Mouse (Mus musculus): Measurements from ENCODE around the gene Mical2.

The Mical2 gene

GRCm38 (mm10) chr7:112427357-112428157, 201.9 kb downstream of the Mical2 start, which contains the start of gene Parva:
Gene Parva, plus strand, starts transcription at chr7:112427505.
- in situ Hi-C loops (cut with MboI; ENCODE audit: unreplicated experiment in 2 of 2) = no loop called here

GRCm38 (mm10) chr7:112428158-112428535, 202.5 kb downstream of the Mical2 start:
- in situ Hi-C loops (cut with MboI; ENCODE audit: unreplicated experiment in 2 of 2) = no loop called here

DNA sequence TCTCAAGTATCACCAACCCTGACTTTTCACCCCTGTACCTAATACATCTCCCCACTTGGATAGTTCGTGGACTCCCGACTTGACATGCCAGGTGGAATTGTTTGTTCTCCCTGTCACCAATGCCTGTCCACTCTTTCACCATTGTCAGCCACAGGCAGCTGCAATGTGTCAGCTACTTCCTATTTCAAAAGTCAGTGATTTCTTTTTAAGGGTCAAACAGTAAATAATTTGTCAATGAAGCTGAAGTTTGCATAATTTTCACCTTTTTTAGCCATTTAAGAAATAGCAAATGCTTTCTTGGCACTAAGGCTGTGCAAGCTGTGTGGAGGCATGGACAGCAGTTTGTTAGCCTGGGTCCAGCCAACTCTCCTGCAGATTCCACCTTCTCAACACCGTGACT, 214.2 kb downstream of the Mical2 start:
- in situ Hi-C loops (cut with MboI; ENCODE audit: unreplicated experiment in 2 of 2) = no loop called here

- in situ Hi-C loops (cut with MboI; ENCODE audit: unreplicated experiment in 2 of 2) = no loop called here
These were observed 218.7 kb downstream of the Mical2 start for GRCm38 (mm10) chr7:112444152-112444984.

DNA sequence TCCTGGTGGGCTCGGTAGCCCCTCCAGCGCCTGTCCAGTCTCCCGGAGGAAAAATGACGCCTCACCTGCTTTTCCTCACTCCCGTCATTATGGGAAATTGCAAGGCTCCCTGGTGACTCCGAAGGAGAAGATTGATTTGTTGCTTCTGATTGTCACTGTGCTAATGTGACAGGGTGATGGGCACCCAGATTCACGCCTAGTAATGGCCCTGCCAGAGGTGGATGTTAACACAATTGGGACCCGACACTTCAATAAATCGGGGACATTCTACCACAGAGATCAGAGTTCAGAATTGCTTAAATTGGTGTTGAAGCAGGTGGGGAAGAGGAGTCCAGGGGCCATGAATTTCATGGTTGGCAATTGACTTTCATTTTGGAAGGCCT, 219.3 kb downstream of the Mical2 start:
- in situ Hi-C loops (cut with MboI; ENCODE audit: unreplicated experiment in 2 of 2) = no loop called here

- in situ Hi-C loops (cut with MboI; ENCODE audit: unreplicated experiment in 2 of 2) = no loop called here
These were observed 220.8 kb downstream of the Mical2 start for GRCm38 (mm10) chr7:112446498-112446897.

- in situ Hi-C loops (cut with MboI; ENCODE audit: unreplicated experiment in 2 of 2) = no loop called here
These were observed 224.5 kb downstream of the Mical2 start for GRCm38 (mm10) chr7:112449954-112450700.

DNA sequence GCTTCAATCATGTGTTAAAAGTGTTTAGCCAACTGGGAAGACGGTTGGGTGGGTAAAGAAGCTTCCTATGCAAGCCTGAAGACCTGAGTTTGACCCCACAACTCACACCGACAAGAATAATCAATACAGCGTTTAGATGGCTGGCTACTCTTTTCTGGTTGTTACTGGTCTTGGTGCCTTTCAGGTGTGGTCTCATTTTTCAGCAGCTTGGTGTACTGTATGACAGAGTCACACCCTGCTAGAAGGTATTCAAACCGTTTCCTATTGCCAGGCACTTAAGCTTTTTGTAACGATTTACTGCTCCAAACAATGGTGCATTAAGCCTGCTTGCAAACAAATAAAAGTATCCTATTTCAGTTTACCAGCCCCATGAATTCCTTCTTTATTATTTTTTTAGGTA, 226.8 kb downstream of the Mical2 start:
- in situ Hi-C loops (cut with MboI; ENCODE audit: unreplicated experiment in 2 of 2) = no loop called here

- in situ Hi-C loops (cut with MboI; ENCODE audit: unreplicated experiment in 2 of 2) = no loop called here
These were observed 228.2 kb downstream of the Mical2 start for GRCm38 (mm10) chr7:112453805-112454214.

- in situ Hi-C loops (cut with MboI; ENCODE audit: unreplicated experiment in 2 of 2) = no loop called here
These were observed 228.7 kb downstream of the Mical2 start for GRCm38 (mm10) chr7:112454380-112454779.

GRCm38 (mm10) chr7:112454951-112455350, 229.3 kb downstream of the Mical2 start:
- in situ Hi-C loops (cut with MboI; ENCODE audit: unreplicated experiment in 2 of 2) = no loop called here

DNA sequence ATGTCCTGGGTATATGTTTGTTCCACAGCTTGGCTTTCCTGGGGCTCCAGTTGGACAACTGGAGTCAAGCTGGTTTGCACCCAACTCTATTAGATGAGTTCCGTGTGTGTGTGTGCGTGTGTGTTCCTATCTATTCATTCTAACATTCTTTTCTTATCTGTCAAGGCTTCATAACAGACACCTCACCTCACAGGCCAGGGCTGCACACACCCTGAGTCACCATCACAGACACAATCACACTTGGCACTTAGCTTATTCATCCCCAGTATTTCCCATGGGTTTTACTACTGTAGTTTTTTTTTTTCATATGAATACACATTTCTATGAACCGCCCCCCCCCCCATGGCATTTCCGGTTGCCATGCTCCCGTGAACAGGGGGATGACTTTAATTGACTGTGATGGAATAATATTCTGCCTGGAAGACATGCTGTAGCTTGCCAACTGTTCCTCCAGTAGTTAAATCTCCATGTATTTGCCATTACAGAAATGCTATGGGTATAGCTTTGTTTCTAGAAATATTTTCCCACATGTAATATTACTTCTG, 230.0 kb downstream of the Mical2 start:
- in situ Hi-C loops (cut with MboI; ENCODE audit: unreplicated experiment in 2 of 2) = no loop called here

DNA sequence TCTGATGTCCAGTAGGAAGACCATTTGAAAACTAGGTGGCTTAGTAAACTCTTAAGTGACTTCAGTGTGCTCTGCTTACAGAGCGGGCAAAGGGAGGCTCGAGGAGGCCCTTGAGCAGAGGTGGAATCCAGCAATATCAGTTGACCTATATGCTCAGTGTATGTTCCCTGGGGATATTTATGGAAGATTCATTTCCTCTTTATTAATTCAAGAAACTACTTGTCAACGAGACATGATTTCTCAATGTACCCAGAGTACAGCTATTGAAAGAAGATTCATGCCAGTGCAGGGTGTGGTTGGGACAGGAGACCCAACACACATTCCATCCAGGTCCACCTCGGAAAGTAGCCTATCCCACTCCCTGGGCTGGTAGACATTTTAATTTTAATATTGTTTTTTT, 231.7 kb downstream of the Mical2 start:
- in situ Hi-C loops (cut with MboI; ENCODE audit: unreplicated experiment in 2 of 2) = no loop called here

- in situ Hi-C loops (cut with MboI; ENCODE audit: unreplicated experiment in 2 of 2) = no loop called here
These were observed 232.3 kb downstream of the Mical2 start for GRCm38 (mm10) chr7:112457920-112458319.

DNA sequence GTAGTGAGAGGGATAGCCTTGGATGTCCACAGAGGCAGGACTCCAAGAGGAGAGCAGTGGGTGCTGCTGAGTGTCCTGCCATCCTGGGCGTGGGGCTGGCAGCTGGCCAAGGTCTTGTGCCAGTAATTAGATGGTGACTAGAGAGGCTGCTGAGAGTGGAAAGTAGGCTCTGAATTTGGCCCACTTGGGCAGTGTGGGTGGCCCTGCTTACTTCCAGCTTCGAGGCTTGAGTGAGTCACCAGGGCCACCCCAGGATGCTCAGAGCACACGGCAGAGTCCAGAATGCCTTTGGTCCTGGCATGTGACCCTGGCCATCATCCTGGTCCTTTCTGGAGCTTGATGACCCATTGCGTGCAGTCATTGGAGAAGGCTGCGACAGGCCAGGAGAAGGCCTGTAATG, 232.8 kb downstream of the Mical2 start:
- in situ Hi-C loops (cut with MboI; ENCODE audit: unreplicated experiment in 2 of 2) = no loop called here

Measured in v-Abl transformed pro-B cells (cell line).